Comparison of ENCODE assay signal across 8 mouse cellular contexts in the genomic region with DNA sequence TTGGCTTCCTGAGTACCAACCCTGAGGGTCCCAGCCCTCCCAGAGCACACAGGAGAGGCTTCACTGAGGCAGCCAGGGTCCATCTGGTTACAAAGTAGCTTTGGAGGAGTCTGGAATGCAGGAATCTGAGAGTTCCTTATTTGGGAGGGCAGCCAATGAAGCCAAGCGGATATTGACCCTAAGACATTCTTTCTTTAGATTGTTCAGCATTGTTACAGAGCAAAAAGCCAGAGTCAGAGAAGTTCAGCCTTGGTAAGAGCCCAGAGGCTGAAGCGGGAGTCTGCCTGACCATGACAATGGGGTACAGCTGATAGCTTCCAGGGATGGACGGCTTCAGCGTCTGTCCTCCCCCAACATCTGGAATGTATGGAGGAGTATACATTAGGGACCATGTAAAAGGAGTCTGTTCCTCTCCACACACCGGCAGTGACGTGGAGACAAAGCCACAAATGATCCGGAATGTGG. TPM values are rescaled to one million over a fixed set of nuclear protein-coding genes. Genes with fewer than 3 reads are reported as not detected.
A peak's percentile ranks its signal among the peaks of the same experiment; 100 is the strongest.
DNase-seq lines count a peak whose midpoint lies in the region; ATAC-seq and TF ChIP-seq lines count a peak whose summit lies in the region.

No protein-coding gene starts in this region.

- H3K4me2 ChIP-seq in embryonic facial prominence, embryonic 14.5 days (ENCODE audit: low read depth, low read length), result peak overlapping the region; percentile 38

- peak; percentile 43 for ATAC-seq in embryonic facial prominence, embryonic 14.5 days (ENCODE audit: low read depth)

- no peaks in the 10 kb centered on the region for H3K27me3 ChIP-seq in embryonic facial prominence, embryonic 14.5 days (replicated peaks; ENCODE audit: control insufficient read depth, insufficient read depth, low read length)
- no peaks in the 10 kb centered on the region for H3K27me3 ChIP-seq in kidney, adult 2 months (replicated peaks; ENCODE audit: control insufficient read depth, insufficient read depth, low read length)

- 0 out of 2 replicates have a peak overlapping the region, but pooled peaks have one; percentile 10 for H3K9ac ChIP-seq in embryonic facial prominence, embryonic 14.5 days (ENCODE audit: low read depth, low read length)

- H3K4me3 ChIP-seq in embryonic facial prominence, embryonic 14.5 days (ENCODE audit: low read depth, low read length), result no peak overlapping the region
- peak overlapping the region; percentile 51 for H3K4me3 ChIP-seq in kidney, adult 2 months (ENCODE audit: insufficient read depth, low read depth, low read length)

- WGBS in embryonic facial prominence, embryonic 14.5 days, result 12% methylated on average over 7 of the region's 7 CpGs
- 17% methylated on average over 7 of the region's 7 CpGs for whole genome bisulfite sequencing in kidney, adult 2 months

- H3K4me1 ChIP-seq in embryonic facial prominence, embryonic 14.5 days (ENCODE audit: control insufficient read depth, insufficient read depth, low read length), result peaks cover 58% of the 10 kb centered on the region
- H3K4me1 ChIP-seq in kidney, adult 2 months (ENCODE audit: control insufficient read depth, insufficient read depth, low read length), result peaks cover 32% of the 10 kb centered on the region

- peak; percentile 21 to 40 for DNase-seq in heart, adult 18-20 months
- no peak for DNase-seq in heart, adult 8-10 months (ENCODE audit: low spot score)
- peak; percentile 80 for DNase-seq in embryonic facial prominence, embryonic 14.5 days (ENCODE audit: low spot score)
- DNase-seq in kidney, adult 2 months, result peak; percentile 75
- DNase-seq in lung, postnatal 14 days, result peak; percentile 23
- no peak for DNase-seq in layer of hippocampus, adult 18-20 months (ENCODE audit: low spot score in 2 of 2)
- DNase-seq in thymus, postnatal 0 days (ENCODE audit: low spot score), result no peak
- no peak for DNase-seq in layer of hippocampus, postnatal 36 days

- no peak for TF ChIP-seq POLR2A in kidney, adult 2 months (IDR thresholded peaks at IDR 0.05; ENCODE audit: low read depth, low read length)

- H3K9me3 ChIP-seq in embryonic facial prominence, embryonic 14.5 days (ENCODE audit: control insufficient read depth, low read length), result no peaks in the 10 kb centered on the region

- peak overlapping the region; percentile 88 for H3K27ac ChIP-seq in embryonic facial prominence, embryonic 14.5 days (replicated peaks; ENCODE audit: low read depth, low read length)
- H3K27ac ChIP-seq in kidney, adult 2 months (ENCODE audit: insufficient read depth, low read depth, low read length), result peak overlapping the region; percentile 89

- H3K36me3 ChIP-seq in embryonic facial prominence, embryonic 14.5 days (ENCODE audit: control insufficient read depth, insufficient read depth, low read length), result no peaks in the 10 kb centered on the region
- H3K36me3 ChIP-seq in kidney, adult 2 months (ENCODE audit: control insufficient read depth, insufficient read depth, low read length), result no peaks in the 10 kb centered on the region

- no peak for TF ChIP-seq CTCF in kidney, adult 2 months (conservative IDR thresholded peaks at IDR 0.05; ENCODE audit: insufficient read depth, insufficient read length, low read depth, low read length)

RNA-seq across cellular contexts. Expression of a gene that starts 28.9 kb away (rescaled TPM):
- total RNA-seq in heart, adult 18-20 months (2021), result 10 to 100 TPM; 19.3 to 20.6 TPM
- total RNA-seq in heart, adult 8-10 months (2022), result 10 to 100 TPM; 15.0 to 20.7 (median 18.0) TPM
- 9.1 and 10.8 TPM in 2 replicates for polyA plus RNA-seq in embryonic facial prominence, embryonic 14.5 days (2014; fragmentation: Nextera tagmentation; extraction: Ambion mirVana)
- polyA plus RNA-seq in kidney, adult 2 months (2012; rRNA removed), result 22.5 and 25.6 TPM in 2 replicates
- 1 to 10 TPM; 9.5 to 9.8 TPM for total RNA-seq in layer of hippocampus, adult 18-20 months (2021)
- polyA plus RNA-seq in thymus, postnatal 0 days (2015; fragmentation: Nextera tagmentation; extraction: Ambion mirVana), result 3.4 and 3.8 TPM in 2 replicates
- total RNA-seq in layer of hippocampus, postnatal 36 days (2021), result 10 to 100 TPM in 1 of 2 experiments, 1 to 10 TPM in 1; 8.8 to 11.0 TPM

RNA-seq across cellular contexts. Expression of a gene that starts 42.1 kb away (rescaled TPM):
- not detected for total RNA-seq in heart, adult 18-20 months (2021)
- not detected for total RNA-seq in heart, adult 8-10 months (2022)
- polyA plus RNA-seq in embryonic facial prominence, embryonic 14.5 days (2014; fragmentation: Nextera tagmentation; extraction: Ambion mirVana), result 0.47 TPM in 1 of 2 replicates, not detected in the other
- 0.10 and 0.14 TPM in 2 replicates for polyA plus RNA-seq in kidney, adult 2 months (2012; rRNA removed)
- total RNA-seq in layer of hippocampus, adult 18-20 months (2021), result under 1 TPM in 1 of 2 experiments, not detected in 1; 0.35 TPM
- polyA plus RNA-seq in thymus, postnatal 0 days (2015; fragmentation: Nextera tagmentation; extraction: Ambion mirVana), result not detected in 2 replicates
- total RNA-seq in layer of hippocampus, postnatal 36 days (2021), result not detected

Comparison
In these comparisons a context has a peak if more than half of its experiments do, and no peak if none do; other contexts are left out.
1. DNase-seq: peak in heart, adult 18-20 months (2 of 2), embryonic facial prominence, embryonic 14.5 days (single experiment), kidney, adult 2 months (single experiment) and lung, postnatal 14 days (single experiment); none in heart, adult 8-10 months (single experiment), layer of hippocampus, adult 18-20 months (0 of 2), thymus, postnatal 0 days (single experiment) and layer of hippocampus, postnatal 36 days (0 of 2).